Mouse (Mus musculus) forebrain, embryonic 15.5 days (tissue): ENCODE data around the gene Ebf4. TPM values are rescaled to one million over a fixed set of nuclear protein-coding genes. Genes with fewer than 3 reads are reported as not detected.
A peak's percentile ranks its signal among the peaks of the same experiment; 100 is the strongest.

Experiments used
- ATAC-seq: fragments of 200-750 bp; cut with Nextera tagmentation; replicated peaks from 2 replicates; pipeline ENCODE4 v1.8.0; 2017; ENCODE audit warnings: mild to moderate bottlenecking, moderate TSS enrichment, moderate library complexity
- H3K27ac ChIP-seq: fragments of 300-500 bp; sonication (generic); replicated peaks from 2 replicates; pipeline ENCODE4 v1.5.1; 2015; ENCODE audit warnings: mild to moderate bottlenecking, inconsistent platforms
- H3K27me3 ChIP-seq: fragments of 300-500 bp; sonication (generic); 2 replicates; pipeline ENCODE4 v1.6.1; 2015; ENCODE audit warnings: inconsistent platforms
- H3K36me3 ChIP-seq: fragments of 300-500 bp; sonication (generic); 2 replicates; pipeline ENCODE4 v1.6.1; 2015; ENCODE audit warnings: mild to moderate bottlenecking, inconsistent platforms
- H3K4me1 ChIP-seq: fragments of 300-500 bp; sonication (generic); 2 replicates; pipeline ENCODE4 v1.6.1; 2015; ENCODE audit warnings: inconsistent platforms
- H3K4me2 ChIP-seq: fragments of 300-500 bp; sonication (generic); replicated peaks from 2 replicates; pipeline ENCODE4 v1.6.1; 2015; ENCODE audit warnings: mild to moderate bottlenecking, inconsistent platforms
- H3K4me3 ChIP-seq: fragments of 300-500 bp; sonication (generic); 2 replicates; pipeline ENCODE4 v1.5.1; 2015; ENCODE audit warnings: mild to moderate bottlenecking, inconsistent platforms
- H3K9ac ChIP-seq: fragments of 300-500 bp; sonication (generic); replicated peaks from 2 replicates; pipeline ENCODE4 v1.6.1; 2015; ENCODE audit warnings: mild to moderate bottlenecking, inconsistent platforms
- H3K9me3 ChIP-seq: fragments of 300-500 bp; sonication (generic); 2 replicates; pipeline ENCODE4 v1.6.1; 2016; ENCODE audit warnings: inconsistent platforms
- WGBS: fragments of 180-500 bp; shearing (Covaris S2); methylation state at CpG from one replicate; pipeline ENCODE4 v1.1.7; 2015; ENCODE audit warnings: mixed read lengths; 5-methylcytosine and 5-hydroxymethylcytosine counted together
- polyA plus RNA-seq: library from polyadenylated mRNA; unstranded; fragments of >200 nt; fragmentation: Nextera tagmentation; extraction: Ambion mirVana; gene quantifications from 2 replicates; pipeline ENCODE4 v1.2.1, GENCODE M21; 2015

The Ebf4 gene
- polyA plus RNA-seq, 1 experiment from 2014 or later, result 3.8 TPM

- H3K4me3 ChIP-seq, result no peak overlapping the region
- 82% methylated on average over 9 of the region's 9 CpGs for WGBS
- no peak for ATAC-seq
Observed at GRCm38 (mm10) chr2:130297580-130297979, 2.6 kb downstream of the Ebf4 start.

GRCm38 (mm10) chr2:130303014-130303413 is 8.0 kb downstream of the Ebf4 start:
- no peak for ATAC-seq
- no peaks in the 10 kb centered on the region for H3K9me3 ChIP-seq
- no peak overlapping the region for H3K27ac ChIP-seq
- H3K9ac ChIP-seq, result no peak overlapping the region
- H3K4me2 ChIP-seq, result no peak overlapping the region
- H3K4me3 ChIP-seq, result no peak overlapping the region
- H3K4me1 ChIP-seq, result no peaks in the 10 kb centered on the region
- H3K27me3 ChIP-seq, result no peaks in the 10 kb centered on the region
- 48% methylated on average over 4 of the region's 4 CpGs for WGBS
- H3K36me3 ChIP-seq, result peaks cover 13% of the 10 kb centered on the region; the same call in 1 of the 2 replicates

More at GRCm38 (mm10) chr2:130297580-130297979, 2.6 kb downstream of the Ebf4 start:
- Histone ChIP-seq H3K9me3 (no peaks in the 10 kb centered on the region), H3K4me1 (peaks cover 32% of the 10 kb centered on the region), H3K27me3 (no peaks in the 10 kb centered on the region), H3K9ac (no peak overlapping the region), H3K36me3 (no peaks in the 10 kb centered on the region), H3K4me2 (no peak overlapping the region), H3K27ac (no peak overlapping the region)

- no peaks in the 10 kb centered on the region for H3K4me1 ChIP-seq
- H3K27me3 ChIP-seq, result no peaks in the 10 kb centered on the region
- H3K9ac ChIP-seq, result no peak overlapping the region
- H3K9me3 ChIP-seq, result no peaks in the 10 kb centered on the region
- no peak overlapping the region for H3K27ac ChIP-seq
- ATAC-seq, result no peak
- no peak overlapping the region for H3K4me2 ChIP-seq
- H3K36me3 ChIP-seq, result no peaks in the 10 kb centered on the region
- 77% methylated on average over 1 of the region's 1 CpGs for WGBS
- H3K4me3 ChIP-seq, result no peak overlapping the region
Observed at GRCm38 (mm10) chr2:130327057-130327456, 32.1 kb downstream of the Ebf4 start.

GRCm38 (mm10) chr2:130329502-130329901 is 34.5 kb downstream of the Ebf4 start:
- H3K27ac ChIP-seq, result no peak overlapping the region
- WGBS, result 89% methylated on average over 2 of the region's 2 CpGs

GRCm38 (mm10) chr2:130335112-130335511 is 40.1 kb downstream of the Ebf4 start:
- Histone ChIP-seq H3K9ac (no peak overlapping the region), H3K9me3 (no peaks in the 10 kb centered on the region), H3K4me2 (no peak overlapping the region), H3K36me3 (no peaks in the 10 kb centered on the region), H3K27ac (no peak overlapping the region), H3K27me3 (no peaks in the 10 kb centered on the region), H3K4me1 (no peaks in the 10 kb centered on the region), H3K4me3 (no peak overlapping the region)
- WGBS, result 86% methylated on average over 6 of the region's 6 CpGs
- no peak for ATAC-seq

More at GRCm38 (mm10) chr2:130329502-130329901, 34.5 kb downstream of the Ebf4 start:
- Histone ChIP-seq H3K4me1 (no peaks in the 10 kb centered on the region), H3K9me3 (no peaks in the 10 kb centered on the region), H3K36me3 (no peaks in the 10 kb centered on the region), H3K9ac (no peak overlapping the region), H3K4me3 (no peak overlapping the region), H3K4me2 (no peak overlapping the region), H3K27me3 (no peaks in the 10 kb centered on the region)
- ATAC-seq, result no peak

GRCm38 (mm10) chr2:130340464-130341219 is 45.7 kb downstream of the Ebf4 start:
- Histone ChIP-seq H3K4me1 (no peaks in the 10 kb centered on the region), H3K27me3 (no peaks in the 10 kb centered on the region), H3K27ac (no peak overlapping the region), H3K9ac (no peak overlapping the region), H3K4me2 (no peak overlapping the region), H3K9me3 (no peaks in the 10 kb centered on the region), H3K4me3 (no peak overlapping the region), H3K36me3 (no peaks in the 10 kb centered on the region)
- ATAC-seq, result no peak
- 86% methylated on average over 8 of the region's 8 CpGs for WGBS

- 86% methylated on average over 7 of the region's 7 CpGs for WGBS
- H3K9ac ChIP-seq, result no peak overlapping the region
- H3K4me2 ChIP-seq, result no peak overlapping the region
- no peaks in the 10 kb centered on the region for H3K36me3 ChIP-seq
- no peak overlapping the region for H3K27ac ChIP-seq
- no peak for ATAC-seq
- H3K4me3 ChIP-seq, result no peak overlapping the region
- no peaks in the 10 kb centered on the region for H3K4me1 ChIP-seq
- H3K27me3 ChIP-seq, result no peaks in the 10 kb centered on the region
- H3K9me3 ChIP-seq, result no peaks in the 10 kb centered on the region
Observed at GRCm38 (mm10) chr2:130341220-130341580, 46.2 kb downstream of the Ebf4 start.

- no peaks in the 10 kb centered on the region for H3K9me3 ChIP-seq
- no peak for ATAC-seq
- H3K4me2 ChIP-seq, result no peak overlapping the region
- 83% methylated on average over 3 of the region's 3 CpGs for WGBS
- H3K27ac ChIP-seq, result no peak overlapping the region
- H3K27me3 ChIP-seq, result no peaks in the 10 kb centered on the region
- H3K9ac ChIP-seq, result no peak overlapping the region
- H3K4me1 ChIP-seq, result peaks cover 31% of the 10 kb centered on the region
- H3K36me3 ChIP-seq, result no peaks in the 10 kb centered on the region
- no peak overlapping the region for H3K4me3 ChIP-seq
Observed at GRCm38 (mm10) chr2:130350376-130350775, 55.4 kb downstream of the Ebf4 start.

GRCm38 (mm10) chr2:130351758-130352339 is 56.9 kb downstream of the Ebf4 start:
- WGBS, result 16% methylated on average over 5 of the region's 5 CpGs
- no peak overlapping the region for H3K9ac ChIP-seq
- H3K27me3 ChIP-seq, result no peaks in the 10 kb centered on the region
- H3K27ac ChIP-seq, result peak overlapping the region; percentile 69
- H3K4me3 ChIP-seq, result no peak overlapping the region
- H3K36me3 ChIP-seq, result no peaks in the 10 kb centered on the region
- peak; percentile 98 for ATAC-seq
- no peaks in the 10 kb centered on the region for H3K9me3 ChIP-seq
- no peak overlapping the region for H3K4me2 ChIP-seq
- peaks cover 31% of the 10 kb centered on the region for H3K4me1 ChIP-seq

GRCm38 (mm10) chr2:130353411-130353810 is 58.4 kb downstream of the Ebf4 start:
- H3K27ac ChIP-seq, result peak overlapping the region; percentile 69
- no peak for ATAC-seq
- WGBS, result 74% methylated on average over 8 of the region's 8 CpGs
- no peak overlapping the region for H3K4me2 ChIP-seq
- no peaks in the 10 kb centered on the region for H3K27me3 ChIP-seq
- H3K36me3 ChIP-seq, result no peaks in the 10 kb centered on the region
- H3K4me3 ChIP-seq, result no peak overlapping the region
- no peaks in the 10 kb centered on the region for H3K9me3 ChIP-seq
- peaks cover 31% of the 10 kb centered on the region for H3K4me1 ChIP-seq
- H3K9ac ChIP-seq, result no peak overlapping the region

GRCm38 (mm10) chr2:130353889-130354288 is 58.9 kb downstream of the Ebf4 start:
- Histone ChIP-seq H3K27ac (peak overlapping the region; percentile 69; the same call in 1 of the 2 replicates), H3K4me3 (no peak overlapping the region), H3K9me3 (no peaks in the 10 kb centered on the region), H3K4me1 (peaks cover 34% of the 10 kb centered on the region), H3K9ac (no peak overlapping the region), H3K27me3 (no peaks in the 10 kb centered on the region), H3K36me3 (no peaks in the 10 kb centered on the region), H3K4me2 (no peak overlapping the region)
- ATAC-seq, result no peak
- 74% methylated on average over 3 of the region's 3 CpGs for WGBS

- no peaks in the 10 kb centered on the region for H3K9me3 ChIP-seq
- H3K9ac ChIP-seq, result no peak overlapping the region
- H3K4me2 ChIP-seq, result no peak overlapping the region
- H3K4me3 ChIP-seq, result no peak overlapping the region
- WGBS, result 87% methylated on average over 5 of the region's 5 CpGs
- H3K27ac ChIP-seq, result no peak overlapping the region
- no peak for ATAC-seq
- H3K36me3 ChIP-seq, result no peaks in the 10 kb centered on the region
- H3K27me3 ChIP-seq, result peaks cover 13% of the 10 kb centered on the region
- H3K4me1 ChIP-seq, result peaks cover 32% of the 10 kb centered on the region
Observed at GRCm38 (mm10) chr2:130357551-130357950, 62.6 kb downstream of the Ebf4 start.
